Mouse (Mus musculus) MEL (cell line): Measurements from ENCODE around the gene Rdh5. TPM values are rescaled to one million over a fixed set of nuclear protein-coding genes. Genes with fewer than 3 reads are reported as not detected.

Experiments used
- DNase-seq: peaks from one replicate; pipeline ENCODE4 v3.0.0; 2011; ENCODE audit warnings: low read depth, low spot score
- H3K27ac ChIP-seq: 2 replicates; pipeline ENCODE4 v1.5.1; 2012; ENCODE audit warnings: low read depth, mild to moderate bottlenecking, control low read depth, low read length, moderate library complexity; ENCODE audit not compliant: control insufficient read depth
- H3K27me3 ChIP-seq, 2 experiments: fragments of 150-350 bp in 1 of 2; sonication (generic) in 1 of 2; 2 replicates each; pipeline ENCODE4 v1.6.1; 2012; ENCODE audit warnings: low read length in 2 of 2, mild to moderate bottlenecking in 2 of 2, improper control_type of control experiment in 1 of 2, moderate library complexity in 1 of 2; ENCODE audit not compliant: insufficient read depth in 2 of 2, control insufficient read depth in 1 of 2
- H3K36me3 ChIP-seq, 2 experiments: 2 replicates each; pipeline ENCODE4 v1.6.1; 2012 to 2014; ENCODE audit warnings: low read length in 2 of 2, improper control_type of control experiment in 1 of 2, inconsistent platforms in 1 of 2, mild to moderate bottlenecking in 1 of 2; ENCODE audit not compliant: insufficient read depth in 2 of 2, control insufficient read depth in 1 of 2
- H3K4me1 ChIP-seq, 2 experiments: fragments of 150-350 bp in 1 of 2; sonication (generic) in 1 of 2; 2 replicates each; pipeline ENCODE4 v1.6.1; 2012; ENCODE audit warnings: low read length in 2 of 2, improper control_type of control experiment in 1 of 2, mild to moderate bottlenecking in 1 of 2; ENCODE audit not compliant: insufficient read depth in 2 of 2, control insufficient read depth in 1 of 2
- H3K4me3 ChIP-seq, 2 experiments: fragments of 150-350 bp in 1 of 2; sonication (generic) in 1 of 2; 2 replicates each; pipeline ENCODE4 v1.5.1; 2012; ENCODE audit warnings: low read depth in 2 of 2, low read length in 2 of 2, mild to moderate bottlenecking in 2 of 2, moderate library complexity in 2 of 2, control low read depth in 1 of 2, improper control_type of control experiment in 1 of 2; ENCODE audit not compliant: control insufficient read depth in 1 of 2, insufficient read depth in 1 of 2
- H3K79me2 ChIP-seq: 2 replicates; pipeline ENCODE4 v1.6.1; 2012; ENCODE audit warnings: mild to moderate bottlenecking, low read length, moderate library complexity; ENCODE audit not compliant: control insufficient read depth, poor library complexity, insufficient read depth
- H3K9ac ChIP-seq: 2 replicates; pipeline ENCODE4 v1.6.1; 2012; ENCODE audit warnings: low read depth, mild to moderate bottlenecking, control low read depth, low read length, moderate library complexity; ENCODE audit not compliant: control insufficient read depth, poor library complexity, severe bottlenecking
- H3K9me3 ChIP-seq: fragments of 150-350 bp; sonication (generic); replicated peaks from 2 replicates; pipeline ENCODE4 v1.6.1; 2012; ENCODE audit warnings: mild to moderate bottlenecking, low read length, improper control_type of control experiment, moderate library complexity; ENCODE audit not compliant: insufficient read depth
- CHD1 ChIP-seq: IDR thresholded peaks from 2 replicates; pipeline ENCODE4 v1.6.1; 2012; ENCODE audit warnings: low read depth, mild to moderate bottlenecking, inconsistent platforms, low read length, improper control_type of control experiment
- CHD2 ChIP-seq: IDR thresholded peaks from 2 replicates; pipeline ENCODE4 v1.6.1; 2011; ENCODE audit warnings: low read length, improper control_type of control experiment
- GABPA ChIP-seq: IDR thresholded peaks from 2 replicates; pipeline ENCODE4 v1.6.1; 2012; ENCODE audit warnings: low read depth, mild to moderate bottlenecking, inconsistent platforms, low read length, improper control_type of control experiment, moderate library complexity
- GATA1 ChIP-seq: IDR thresholded peaks from 2 replicates; pipeline ENCODE4 v1.6.1; 2011; ENCODE audit warnings: low read depth, low read length, improper control_type of control experiment
- HCFC1 ChIP-seq: IDR thresholded peaks from 2 replicates; pipeline ENCODE4 v1.6.1; 2012; ENCODE audit warnings: low read depth, mild to moderate bottlenecking, inconsistent platforms, low read length, improper control_type of control experiment, moderate library complexity
- JUND ChIP-seq: IDR thresholded peaks from 2 replicates; pipeline ENCODE4 v1.6.1; 2011; ENCODE audit warnings: low read depth, mild to moderate bottlenecking, improper control_type of control experiment, low read length
- MAFK ChIP-seq: IDR thresholded peaks from 2 replicates; pipeline ENCODE4 v1.6.1; 2011; ENCODE audit warnings: low read depth, mild to moderate bottlenecking, low read length, improper control_type of control experiment, borderline replicate concordance
- MAX ChIP-seq: IDR thresholded peaks from 2 replicates; pipeline ENCODE4 v1.6.1; 2011; ENCODE audit warnings: low read length, improper control_type of control experiment
- MXI1 ChIP-seq: IDR thresholded peaks from 2 replicates; pipeline ENCODE4 v1.6.1; 2011; ENCODE audit warnings: mild to moderate bottlenecking, low read depth, low read length, improper control_type of control experiment
- MYC ChIP-seq: IDR thresholded peaks from 2 replicates; pipeline ENCODE4 v1.6.1; 2011; ENCODE audit warnings: low read depth, mild to moderate bottlenecking, low read length, improper control_type of control experiment, moderate library complexity
- NELFE ChIP-seq: IDR thresholded peaks from 2 replicates; pipeline ENCODE4 v1.6.1; 2011; ENCODE audit warnings: low read depth, low read length, improper control_type of control experiment
- NRF1 ChIP-seq: IDR thresholded peaks from 2 replicates; pipeline ENCODE4 v1.6.1; 2014; ENCODE audit warnings: low read depth, mild to moderate bottlenecking, inconsistent platforms, low read length, improper control_type of control experiment, moderate library complexity; ENCODE audit not compliant: poor library complexity, insufficient read depth, severe bottlenecking
- POLR2A ChIP-seq, 2 experiments: IDR thresholded peaks; 2 replicates each; pipeline ENCODE4 v1.6.1; 2011 to 2012; ENCODE audit warnings: low read length in 2 of 2, mild to moderate bottlenecking in 2 of 2, control low read depth in 1 of 2, improper control_type of control experiment in 1 of 2, low read depth in 1 of 2, moderate library complexity in 1 of 2; ENCODE audit not compliant: control insufficient read depth in 1 of 2, insufficient read depth in 1 of 2, poor library complexity in 1 of 2
- POLR2AphosphoS2 ChIP-seq: IDR thresholded peaks from 2 replicates; pipeline ENCODE4 v1.6.1; 2011; ENCODE audit warnings: low read length, improper control_type of control experiment
- POLR2AphosphoS5 ChIP-seq: IDR thresholded peaks from 2 replicates; pipeline ENCODE4 v1.6.1; 2012; ENCODE audit warnings: low read depth, borderline replicate concordance, mild to moderate bottlenecking, inconsistent platforms, low read length, moderate library complexity, mixed read lengths
- RAD21 ChIP-seq: IDR thresholded peaks from 2 replicates; pipeline ENCODE4 v1.6.1; 2011; ENCODE audit warnings: mild to moderate bottlenecking, low read depth, low read length, improper control_type of control experiment
- SMC3 ChIP-seq: IDR thresholded peaks from 2 replicates; pipeline ENCODE4 v1.6.1; 2011; ENCODE audit warnings: low read depth, low read length, improper control_type of control experiment
- TAL1 ChIP-seq: IDR thresholded peaks from 2 replicates; pipeline ENCODE4 v1.6.1; 2012; ENCODE audit warnings: mild to moderate bottlenecking, inconsistent platforms, low read length, moderate library complexity, mixed read lengths
- TBP ChIP-seq: IDR thresholded peaks from 2 replicates; pipeline ENCODE4 v1.8.0; 2011; ENCODE audit warnings: low read depth, low read length, improper control_type of control experiment
- TCF12 ChIP-seq: IDR thresholded peaks from 2 replicates; pipeline ENCODE4 v1.6.1; 2014; ENCODE audit warnings: low read depth, mild to moderate bottlenecking, inconsistent platforms, low read length, improper control_type of control experiment, moderate library complexity
- USF1 ChIP-seq: IDR thresholded peaks from 2 replicates; pipeline ENCODE4 v1.6.1; 2014; ENCODE audit warnings: low read depth, mild to moderate bottlenecking, inconsistent platforms, low read length, improper control_type of control experiment, moderate library complexity
- USF2 ChIP-seq, 2 experiments: IDR thresholded peaks; 2 replicates each; pipeline ENCODE4 v1.6.1; 2011 to 2012; ENCODE audit warnings: improper control_type of control experiment in 2 of 2, low read length in 2 of 2, borderline replicate concordance in 1 of 2, inconsistent platforms in 1 of 2, low read depth in 1 of 2, mild to moderate bottlenecking in 1 of 2; ENCODE audit not compliant: insufficient read depth in 1 of 2
- ZKSCAN1 ChIP-seq: IDR thresholded peaks from 2 replicates; pipeline ENCODE4 v1.6.1; 2012; ENCODE audit warnings: low read depth, mild to moderate bottlenecking, inconsistent platforms, low read length, improper control_type of control experiment, moderate library complexity
- ZMIZ1 ChIP-seq: IDR thresholded peaks from 2 replicates; pipeline ENCODE4 v1.6.1; 2012; ENCODE audit warnings: low read depth, mild to moderate bottlenecking, inconsistent platforms, low read length, improper control_type of control experiment, moderate library complexity
- ZNF384 ChIP-seq: IDR thresholded peaks from 2 replicates; pipeline ENCODE4 v1.6.1; 2012; ENCODE audit warnings: low read depth, mild to moderate bottlenecking, inconsistent platforms, low read length, improper control_type of control experiment
- polyA plus RNA-seq, 2 experiments: library from polyadenylated mRNA; stranded (reverse) in 1 of 2; unstranded in 1 of 2; fragments of >175 nt in 1 of 2; fragments of >200 nt in 1 of 2; gene quantifications; 2 replicates each; pipeline versions ENCODE4 v1.2.1 to v1.2.4; 2012; ENCODE audit warnings: low replicate concordance in 2 of 2, low read depth in 1 of 2; ENCODE audit not compliant: insufficient read length in 2 of 2, insufficient read depth in 1 of 2, missing spikeins in 1 of 2
- total RNA-seq: library from RNA; depleted of rRNA; stranded (reverse); fragments of 300-350 nt; gene quantifications from 2 replicates; pipeline ENCODE4 v1.2.3, GENCODE M21; 2012

Rdh5 gene
- total and polyA plus RNA-seq, 3 experiments = 1.2 to 4.2 TPM; not detected in 1

DNA sequence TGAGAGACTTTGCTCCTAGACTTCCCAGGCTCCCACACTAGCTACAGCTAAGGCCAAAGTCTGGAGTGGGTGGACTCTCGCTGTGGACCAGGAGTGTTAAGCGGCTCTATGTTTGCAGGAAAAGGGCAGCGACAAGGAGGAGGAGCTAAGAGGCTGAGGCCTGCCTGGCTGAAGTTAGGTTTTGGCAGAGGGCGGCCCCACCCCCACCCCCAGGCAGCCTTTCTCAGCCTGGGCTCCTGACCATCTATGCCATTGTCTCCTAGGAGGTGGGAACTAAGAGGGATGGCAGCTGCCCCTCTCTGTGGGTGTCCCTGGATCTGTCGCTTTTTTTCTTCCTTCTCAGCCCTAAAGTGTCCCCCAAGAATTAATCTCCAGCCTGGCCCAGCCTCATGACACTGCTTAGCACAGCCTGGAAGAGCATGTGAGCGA, 3.5 kb downstream of the Rdh5 start:
- no peak overlapping the region for H3K27ac ChIP-seq
- TF ChIP-seq JUND (no peak), USF2 (IDR thresholded peaks at IDR 0.05; ENCODE audit: borderline replicate concordance in 1 of 2, insufficient read depth in 1 of 2, low read depth in 1 of 2, low read length in 2 of 2) (no peak), MXI1 (no peak), CHD2 (no peak), MAFK (no peak), SMC3 (no peak), MAX (no peak), GATA1 (no peak), POLR2AphosphoS5 (no peak), NRF1 (no peak), MYC (no peak), TAL1 (no peak), CHD1 (no peak), RAD21 (no peak)
- TF ChIP-seq, all 39 proteins: peak for 0
- Histone ChIP-seq H3K4me1 (peaks cover 0 to 19% of the 10 kb centered on the region in 2 experiments; a peak in 3 of 4 replicates), H3K9ac (no peak overlapping the region), H3K27me3 (no peaks in the 10 kb centered on the region), H3K4me3 (no peak overlapping the region), H3K79me2 (peaks cover 3% of the 10 kb centered on the region; the same call in 1 of the 2 replicates), H3K36me3 (peaks cover 0 to 2% of the 10 kb centered on the region in 2 experiments; a peak in 1 of 4 replicates), H3K9me3 (no peaks in the 10 kb centered on the region)
- DNase-seq = no peak

DNA sequence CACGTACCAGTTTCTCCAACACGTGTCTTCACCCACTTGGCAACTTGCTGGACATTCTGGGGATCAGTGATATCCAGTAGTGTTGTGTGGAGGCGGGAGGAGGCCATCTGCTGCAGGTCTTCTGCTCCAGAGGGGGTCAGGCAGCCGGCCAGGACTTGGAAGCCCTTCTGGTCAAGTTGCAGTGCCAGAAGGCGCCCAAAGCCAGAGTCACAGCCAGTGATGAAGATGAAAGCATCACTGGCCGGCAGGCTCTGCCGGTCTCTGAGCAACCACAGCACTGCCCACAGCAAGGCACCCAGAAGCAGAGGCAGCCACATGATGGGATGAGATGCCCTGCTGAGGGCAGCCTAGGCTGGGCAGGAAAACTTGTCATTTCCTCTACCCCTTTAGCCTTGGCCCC, 4.4 kb downstream of the Rdh5 start:
- H3K4me1 ChIP-seq = peaks cover 0 to 10% of the 10 kb centered on the region in 2 experiments; a peak in 2 of 4 replicates
- H3K79me2 ChIP-seq = peaks cover 3% of the 10 kb centered on the region; the same call in 1 of the 2 replicates
- peaks cover 0 to 2% of the 10 kb centered on the region in 2 experiments; a peak in 1 of 4 replicates for H3K36me3 ChIP-seq
- H3K9me3 ChIP-seq = no peaks in the 10 kb centered on the region
- H3K9ac ChIP-seq = no peak overlapping the region
- H3K27ac ChIP-seq = no peak overlapping the region
- no peak for DNase-seq
- no peaks in the 10 kb centered on the region for H3K27me3 ChIP-seq
- no peak overlapping the region for H3K4me3 ChIP-seq
- TF ChIP-seq ZKSCAN1 (no peak), TAL1 (no peak), CHD2 (no peak), USF1 (no peak), POLR2A (IDR thresholded peaks at IDR 0.05; ENCODE audit: control insufficient read depth in 1 of 2, insufficient read depth in 1 of 2, low read depth in 1 of 2, low read length in 2 of 2, poor library complexity in 1 of 2) (no peak), TBP (no peak), NELFE (no peak), SMC3 (no peak), JUND (no peak), NRF1 (no peak), POLR2AphosphoS2 (no peak), GABPA (no peak), ZMIZ1 (no peak), TCF12 (no peak), HCFC1 (no peak), ZNF384 (no peak)
